Mouse (Mus musculus) erythroblast, embryonic 14.5 days (primary cell): ENCODE measurements around the gene Nelfa. TPM values are rescaled to one million over a fixed set of nuclear protein-coding genes. Genes with fewer than 3 reads are reported as not detected.
A peak's percentile ranks its signal among the peaks of the same experiment; 100 is the strongest.

ENCODE experiments used
- H3K27me3 ChIP-seq: 2 replicates; pipeline ENCODE4 v1.6.1; 2012; ENCODE audit warnings: inconsistent platforms; ENCODE audit not compliant: control insufficient read depth
- H3K36me3 ChIP-seq: 2 replicates; pipeline ENCODE4 v1.6.1; 2012; ENCODE audit warnings: mild to moderate bottlenecking, inconsistent platforms; ENCODE audit not compliant: control insufficient read depth
- H3K4me1 ChIP-seq: 2 replicates; pipeline ENCODE4 v1.6.1; 2012; ENCODE audit warnings: inconsistent platforms; ENCODE audit not compliant: control insufficient read depth
- H3K4me3 ChIP-seq: replicated peaks from 2 replicates; pipeline ENCODE3; 2012; ENCODE audit warnings: moderate library complexity, mild to moderate bottlenecking, inconsistent platforms
- H3K9me3 ChIP-seq: 2 replicates; pipeline ENCODE4 v1.6.1; 2012; ENCODE audit warnings: low read length, inconsistent platforms, mixed read lengths; ENCODE audit not compliant: control insufficient read depth
- GATA1 ChIP-seq: IDR thresholded peaks from 2 replicates; pipeline ENCODE4 v1.6.1; 2012; ENCODE audit warnings: low read length, inconsistent platforms, mixed read lengths
- TAL1 ChIP-seq: IDR thresholded peaks from 3 replicates; pipeline ENCODE4 v1.6.1; 2012; ENCODE audit warnings: low read length, inconsistent platforms, mixed read lengths
- polyA plus RNA-seq: library from polyadenylated mRNA; stranded (reverse); fragments of >175 nt; gene quantifications from 2 replicates; pipeline ENCODE4 v1.2.3, GENCODE M21; 2012

Nelfa gene
- polyA plus RNA-seq: 3.2 and 4.0 TPM in 2 replicates

- peak within 1 kb of the TSS; percentile 79 for H3K4me3 ChIP-seq
- no peaks in the 10 kb centered on the region; the same call in 1 of the 2 replicates for H3K27me3 ChIP-seq
- TF ChIP-seq TAL1 (no peak), GATA1 (no peak)
- peaks cover 50% of the 10 kb centered on the region for H3K4me1 ChIP-seq
- H3K9me3 ChIP-seq: peaks cover 20% of the 10 kb centered on the region
- peaks cover 35% of the 10 kb centered on the region for H3K36me3 ChIP-seq
Measured at GRCm38 (mm10) chr5:33936120-33936707, at the start of gene Nelfa. Gene Nelfa (minus strand): TSS chr5:33936413.

- no peak for TF ChIP-seq GATA1
- TF ChIP-seq TAL1: no peak
- Histone ChIP-seq H3K4me1 (peaks cover 6% of the 10 kb centered on the region), H3K4me3 (peak within 1 kb of the TSS; percentile 52), H3K27me3 (peaks cover 51% of the 10 kb centered on the region), H3K9me3 (no peaks in the 10 kb centered on the region), H3K36me3 (no peaks in the 10 kb centered on the region)
Measured at GRCm38 (mm10) chr5:33983309-33984121, 47.3 kb upstream of the Nelfa start, which contains the start of gene Gm1673. Gene Gm1673 (plus strand): TSS chr5:33983433.

DNA sequence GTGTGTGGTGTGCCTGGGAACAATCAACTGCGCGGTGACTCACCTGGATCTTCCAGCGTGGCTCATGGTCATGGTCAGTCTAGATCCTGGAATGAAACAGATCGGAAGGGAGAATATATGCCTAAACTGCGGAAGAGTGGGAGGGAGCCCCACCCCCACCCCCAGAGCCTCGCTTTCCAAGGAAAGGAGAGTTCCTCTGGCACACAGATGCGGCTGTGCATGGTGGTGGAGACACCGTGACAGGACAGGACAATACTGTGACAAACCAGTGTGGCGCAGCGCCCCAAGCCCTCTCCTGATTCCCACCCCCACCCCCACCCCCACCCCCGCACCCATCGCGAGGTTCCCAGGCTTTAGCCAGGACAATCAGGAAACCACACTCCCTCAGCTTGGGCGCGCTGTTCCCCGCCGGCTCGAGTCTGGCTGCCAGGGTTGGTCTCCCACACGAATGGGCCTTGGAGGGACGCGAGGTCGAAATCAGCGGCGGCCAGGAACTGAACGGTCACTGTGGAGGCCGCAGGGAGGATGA is 46.6 kb upstream of the Nelfa start:
- Histone ChIP-seq H3K36me3 (no peaks in the 10 kb centered on the region), H3K4me1 (peaks cover 6% of the 10 kb centered on the region), H3K27me3 (peaks cover 51% of the 10 kb centered on the region), H3K9me3 (no peaks in the 10 kb centered on the region), H3K4me3 (peak overlapping the region; percentile 52)
- TF ChIP-seq GATA1: no peak
- TF ChIP-seq TAL1: no peak

DNA sequence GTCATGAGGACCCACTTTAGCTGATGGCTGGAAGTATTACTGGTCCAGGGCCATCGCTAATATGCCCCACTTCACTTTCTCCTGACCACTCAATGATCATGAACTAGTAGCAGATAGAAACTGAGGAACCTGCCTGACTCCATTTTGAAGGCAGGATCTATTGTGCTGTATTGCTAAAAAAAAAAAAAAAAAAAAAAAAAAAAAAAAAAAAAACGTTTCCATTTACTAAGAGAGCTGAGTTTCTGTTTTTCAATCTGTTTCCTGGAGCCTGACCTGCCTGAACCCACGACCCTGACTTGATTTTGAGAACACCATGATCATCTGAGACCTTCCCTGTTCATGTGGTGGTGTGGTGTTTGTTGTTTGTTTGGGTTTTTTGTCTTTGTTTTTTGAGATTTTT is 40.1 kb upstream of the Nelfa start:
- Histone ChIP-seq H3K9me3 (no peaks in the 10 kb centered on the region), H3K4me3 (no peak overlapping the region), H3K4me1 (no peaks in the 10 kb centered on the region), H3K36me3 (no peaks in the 10 kb centered on the region), H3K27me3 (peaks cover 3% of the 10 kb centered on the region; the same call in 1 of the 2 replicates)
- TF ChIP-seq TAL1: no peak

DNA sequence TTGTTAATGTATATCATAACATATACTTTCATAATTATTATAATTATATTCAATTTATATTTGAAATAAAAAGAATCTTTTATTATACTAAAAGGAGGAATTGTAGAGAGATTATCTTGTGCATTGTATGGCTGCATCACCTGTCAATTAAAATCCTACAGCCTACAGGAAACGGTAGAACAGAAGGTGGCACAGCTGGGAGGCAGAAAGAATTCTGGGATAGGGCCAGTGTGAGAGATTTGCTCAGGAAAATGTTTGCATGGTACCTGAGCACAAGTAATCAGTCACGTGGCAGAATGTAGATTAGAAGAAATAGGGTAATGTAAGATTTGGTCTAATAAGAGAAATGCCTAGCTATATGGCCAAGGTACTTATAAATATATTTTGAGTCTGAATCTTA is 38.5 kb upstream of the Nelfa start:
- H3K4me3 ChIP-seq: no peak overlapping the region
- H3K36me3 ChIP-seq: no peaks in the 10 kb centered on the region
- no peak for TF ChIP-seq GATA1
- no peak for TF ChIP-seq TAL1
- H3K9me3 ChIP-seq: no peaks in the 10 kb centered on the region
- peaks cover 3% of the 10 kb centered on the region; the same call in 1 of the 2 replicates for H3K27me3 ChIP-seq
- H3K4me1 ChIP-seq: no peaks in the 10 kb centered on the region

GRCm38 (mm10) chr5:33959382-33959781 is 23.2 kb upstream of the Nelfa start:
- H3K4me1 ChIP-seq: no peaks in the 10 kb centered on the region
- H3K36me3 ChIP-seq: no peaks in the 10 kb centered on the region
- H3K27me3 ChIP-seq: no peaks in the 10 kb centered on the region
- TF ChIP-seq TAL1 (no peak), GATA1 (no peak)
- peaks cover 11% of the 10 kb centered on the region for H3K9me3 ChIP-seq
- H3K4me3 ChIP-seq: no peak overlapping the region

DNA sequence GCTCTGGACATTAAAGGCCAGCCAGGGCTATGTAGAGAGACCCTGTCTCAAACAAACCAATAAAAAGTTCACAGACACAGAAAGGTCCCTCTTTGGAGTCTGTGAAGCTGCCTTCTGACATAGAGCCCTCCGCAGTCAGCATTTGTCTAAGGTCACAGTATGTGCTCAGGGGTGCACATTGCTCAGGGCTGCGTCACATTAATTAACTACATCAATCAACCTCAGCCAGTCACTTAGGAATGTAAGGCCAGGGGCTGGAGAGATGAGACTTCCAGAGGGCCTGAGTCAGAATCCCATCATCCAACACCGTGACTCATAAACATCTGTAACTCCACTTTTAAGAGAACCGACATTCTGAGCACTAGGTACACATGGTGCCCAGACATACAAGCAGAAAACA is 19.7 kb upstream of the Nelfa start:
- Histone ChIP-seq H3K27me3 (no peaks in the 10 kb centered on the region), H3K4me1 (no peaks in the 10 kb centered on the region), H3K9me3 (peaks cover 25% of the 10 kb centered on the region), H3K36me3 (no peaks in the 10 kb centered on the region), H3K4me3 (no peak overlapping the region)
- TF ChIP-seq TAL1 (no peak), GATA1 (no peak)

DNA sequence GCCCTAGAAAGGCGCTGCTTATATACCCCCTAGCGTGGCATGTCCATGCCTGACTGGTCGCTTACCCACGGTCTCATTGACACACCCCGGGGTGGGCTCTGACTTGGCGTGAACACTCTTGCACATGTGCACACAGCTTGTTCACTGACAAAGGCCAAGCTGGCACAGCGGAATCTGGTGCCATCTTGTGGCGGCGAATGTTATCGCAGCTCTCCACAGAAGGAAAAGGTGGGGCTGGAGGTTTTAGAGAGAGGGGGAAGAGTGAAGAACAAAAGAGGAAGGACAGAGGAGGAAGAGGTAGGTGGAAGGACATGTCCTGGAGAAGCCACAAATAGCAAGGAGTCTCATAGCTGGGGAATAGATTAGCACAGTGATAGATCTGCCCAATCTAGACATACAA is 18.1 kb upstream of the Nelfa start:
- Histone ChIP-seq H3K27me3 (no peaks in the 10 kb centered on the region), H3K4me3 (no peak overlapping the region), H3K4me1 (no peaks in the 10 kb centered on the region), H3K36me3 (no peaks in the 10 kb centered on the region), H3K9me3 (peaks cover 23% of the 10 kb centered on the region)
- TF ChIP-seq TAL1 (no peak), GATA1 (no peak)

DNA sequence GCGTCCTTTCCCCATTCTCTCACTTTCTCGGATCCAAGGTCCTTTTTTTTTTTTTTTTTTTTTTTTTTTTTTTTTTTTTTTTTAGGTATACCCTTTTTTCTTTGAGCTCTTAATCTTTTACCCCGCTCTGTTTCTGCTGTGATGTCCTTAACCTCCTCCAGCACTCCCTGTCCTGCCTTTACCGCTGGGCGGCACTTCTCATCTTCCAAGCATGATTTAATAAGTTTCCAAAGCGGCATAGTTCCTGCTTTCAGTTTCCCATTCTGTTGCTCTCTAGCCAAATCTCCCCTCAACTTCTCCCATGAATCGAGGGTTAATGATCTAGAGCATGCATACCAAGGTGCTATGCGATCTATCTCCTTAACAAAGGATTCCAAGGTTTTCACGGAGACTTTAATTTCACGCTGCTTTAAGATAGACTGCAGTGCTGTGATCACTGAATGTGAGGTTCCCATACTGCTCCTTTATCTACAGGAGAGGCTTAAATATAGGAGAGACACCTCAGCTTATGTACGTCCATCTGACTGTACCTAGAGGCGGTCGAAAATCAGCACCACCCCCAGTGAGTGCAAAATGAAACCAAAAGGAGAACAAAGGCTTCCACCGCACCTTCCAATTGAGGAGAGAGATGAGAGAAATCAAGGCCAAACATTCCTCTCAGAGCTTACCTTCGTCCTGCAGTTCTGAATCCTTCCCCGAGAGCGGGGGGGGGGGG is 17.4 kb upstream of the Nelfa start:
- H3K4me3 ChIP-seq: no peak overlapping the region
- peaks cover 23% of the 10 kb centered on the region for H3K9me3 ChIP-seq
- no peaks in the 10 kb centered on the region for H3K27me3 ChIP-seq
- H3K4me1 ChIP-seq: no peaks in the 10 kb centered on the region
- H3K36me3 ChIP-seq: no peaks in the 10 kb centered on the region
- TF ChIP-seq GATA1 (no peak), TAL1 (no peak)
